Mouse (Mus musculus) spleen, adult 2 months (tissue): ENCODE data around the gene Pnpla5.

Source experiments
- CTCF ChIP-seq: fragments of 200-500 bp; IDR thresholded peaks from 2 replicates; pipeline ENCODE4 v1.5.1; 2011; ENCODE audit warnings: mild to moderate bottlenecking, inconsistent platforms; ENCODE audit not compliant: insufficient read depth, insufficient read length, insufficient replicate concordance; ENCODE audit errors: extremely low read depth
- POLR2A ChIP-seq: fragments of 200-500 bp; IDR thresholded peaks from 2 replicates; pipeline ENCODE4 v1.6.1; 2011; ENCODE audit warnings: low read depth, low read length, inconsistent platforms

DNA sequence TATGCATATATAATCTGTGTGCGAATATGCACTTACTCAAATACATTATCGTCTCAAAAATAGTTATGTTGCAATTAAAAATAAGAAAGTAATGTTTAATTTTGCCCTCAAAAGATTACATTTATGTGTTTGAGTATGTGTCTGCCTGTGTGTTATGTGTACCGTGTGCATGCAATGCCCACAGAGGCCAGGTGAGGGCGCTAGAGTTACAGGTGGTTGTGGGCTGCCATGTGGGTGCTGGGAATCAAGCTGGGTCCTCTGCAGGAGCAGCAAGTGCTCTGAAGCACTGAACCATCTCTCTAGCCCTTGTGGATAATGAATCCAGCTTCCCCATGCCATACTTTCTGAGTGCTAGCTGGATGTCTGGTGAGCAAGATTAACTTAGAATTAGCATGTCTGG, 57.3 kb downstream of the Pnpla5 start:
- no peak for TF ChIP-seq POLR2A
- TF ChIP-seq CTCF: no peak
